In genomic region chr13:99031223-99032216, GRCm38 (mm10) we compare ENCODE assay signal across 18 mouse cellular contexts. TPM values are rescaled to one million over a fixed set of nuclear protein-coding genes. Genes with fewer than 3 reads are reported as not detected.
DNase-seq lines count a peak whose midpoint lies in the region; ATAC-seq lines count a peak whose summit lies in the region.
"Had no signal": no experiment of that assay in that cellular context is flagged by ENCODE, and none has a peak within 500 bp of the region (broad histone marks: within the 10 kb centered on the region; RNA-seq: fewer than 3 reads in every experiment).

No protein-coding gene starts in this region.

- no peak overlapping the region for H3K9ac ChIP-seq in hindbrain, embryonic 13.5 days
- H3K9ac ChIP-seq in hindbrain, embryonic 11.5 days (ENCODE audit: low read depth, low read length), result no peak overlapping the region
- H3K9ac ChIP-seq in embryonic facial prominence, embryonic 15.5 days, result no peak overlapping the region
- no peak overlapping the region for H3K9ac ChIP-seq in neural tube, embryonic 13.5 days
- no peak overlapping the region for H3K9ac ChIP-seq in intestine, embryonic 16.5 days (ENCODE audit: low read depth, low read length)

- H3K27me3 ChIP-seq in hindbrain, embryonic 13.5 days, result no peaks in the 10 kb centered on the region
- no peaks in the 10 kb centered on the region for H3K27me3 ChIP-seq in hindbrain, embryonic 11.5 days (ENCODE audit: control insufficient read depth, insufficient read depth, low read length)
- H3K27me3 ChIP-seq in embryonic facial prominence, embryonic 15.5 days, result no peaks in the 10 kb centered on the region
- H3K27me3 ChIP-seq in limb, embryonic 10.5 days (ENCODE audit: low read depth, poor library complexity, severe bottlenecking), result no peaks in the 10 kb centered on the region
- no peaks in the 10 kb centered on the region for H3K27me3 ChIP-seq in neural tube, embryonic 13.5 days
- no peaks in the 10 kb centered on the region for H3K27me3 ChIP-seq in intestine, embryonic 16.5 days (replicated peaks; ENCODE audit: control insufficient read depth, insufficient read depth, low read length)

- no peak for DNase-seq in hindbrain, embryonic 11.5 days (ENCODE audit: low spot score)
- DNase-seq in limb, embryonic 10.5 days (ENCODE audit: low spot score), result no peak
- no peak for DNase-seq in spleen, adult 12 weeks (ENCODE audit: low spot score)
- DNase-seq in cerebellum, adult 11-12 months, result no peak
- DNase-seq: B cell, adult 2 months; cerebellum, adult 9-10 months; heart, adult 18-20 months; heart, postnatal 10 days; kidney, postnatal 4 days had no signal

- H3K4me1 ChIP-seq in hindbrain, embryonic 13.5 days (replicated peaks), result peaks cover 40% of the 10 kb centered on the region
- peaks cover 6% of the 10 kb centered on the region; the same call in 1 of the 2 replicates for H3K4me1 ChIP-seq in hindbrain, embryonic 11.5 days (replicated peaks; ENCODE audit: control insufficient read depth, insufficient read depth, low read length)
- H3K4me1 ChIP-seq in embryonic facial prominence, embryonic 15.5 days, result peaks cover 56% of the 10 kb centered on the region
- H3K4me1 ChIP-seq in limb, embryonic 10.5 days, result peaks cover 40% of the 10 kb centered on the region
- peaks cover 40% of the 10 kb centered on the region for H3K4me1 ChIP-seq in neural tube, embryonic 13.5 days (replicated peaks)
- peaks cover 5% of the 10 kb centered on the region; the same call in 1 of the 2 replicates for H3K4me1 ChIP-seq in intestine, embryonic 16.5 days (ENCODE audit: control insufficient read depth, insufficient read depth, low read length)

- no peaks in the 10 kb centered on the region for H3K36me3 ChIP-seq in hindbrain, embryonic 13.5 days
- no peaks in the 10 kb centered on the region for H3K36me3 ChIP-seq in hindbrain, embryonic 11.5 days (ENCODE audit: control insufficient read depth, insufficient read depth, low read length)
- no peaks in the 10 kb centered on the region for H3K36me3 ChIP-seq in embryonic facial prominence, embryonic 15.5 days
- no peaks in the 10 kb centered on the region for H3K36me3 ChIP-seq in limb, embryonic 10.5 days
- no peaks in the 10 kb centered on the region for H3K36me3 ChIP-seq in neural tube, embryonic 13.5 days
- H3K36me3 ChIP-seq in intestine, embryonic 16.5 days (ENCODE audit: control insufficient read depth, insufficient read depth, low read length), result no peaks in the 10 kb centered on the region

- H3K27ac ChIP-seq in hindbrain, embryonic 13.5 days, result peak overlapping the region; percentile 81
- H3K27ac ChIP-seq in hindbrain, embryonic 11.5 days (ENCODE audit: low read depth, low read length), result no peak overlapping the region
- H3K27ac ChIP-seq in embryonic facial prominence, embryonic 15.5 days (replicated peaks), result peak overlapping the region; percentile 56
- H3K27ac ChIP-seq in limb, embryonic 10.5 days, result peak overlapping the region; percentile 30; the same call in 1 of the 2 replicates
- peak overlapping the region; percentile 88 for H3K27ac ChIP-seq in neural tube, embryonic 13.5 days (replicated peaks)
- H3K27ac ChIP-seq in intestine, embryonic 16.5 days (ENCODE audit: low read length), result no peak overlapping the region

- no peaks in the 10 kb centered on the region for H3K9me3 ChIP-seq in hindbrain, embryonic 13.5 days
- H3K9me3 ChIP-seq in hindbrain, embryonic 11.5 days (ENCODE audit: control insufficient read depth, low read length), result no peaks in the 10 kb centered on the region
- no peaks in the 10 kb centered on the region for H3K9me3 ChIP-seq in embryonic facial prominence, embryonic 15.5 days (replicated peaks)
- H3K9me3 ChIP-seq in limb, embryonic 10.5 days (replicated peaks), result no peaks in the 10 kb centered on the region
- no peaks in the 10 kb centered on the region for H3K9me3 ChIP-seq in neural tube, embryonic 13.5 days
- no peaks in the 10 kb centered on the region for H3K9me3 ChIP-seq in intestine, embryonic 16.5 days (ENCODE audit: control insufficient read depth, low read length)

- H3K4me3 ChIP-seq in hindbrain, embryonic 13.5 days, result no peak overlapping the region
- no peak overlapping the region for H3K4me3 ChIP-seq in hindbrain, embryonic 11.5 days (ENCODE audit: low read depth, low read length)
- H3K4me3 ChIP-seq in embryonic facial prominence, embryonic 15.5 days (replicated peaks), result no peak overlapping the region
- H3K4me3 ChIP-seq in limb, embryonic 10.5 days, result no peak overlapping the region
- no peak overlapping the region for H3K4me3 ChIP-seq in neural tube, embryonic 13.5 days
- H3K4me3 ChIP-seq in intestine, embryonic 16.5 days (ENCODE audit: low read length), result no peak overlapping the region

- WGBS in hindbrain, embryonic 13.5 days, result 38% methylated on average over 11 of the region's 11 CpGs
- WGBS in hindbrain, embryonic 11.5 days, result 63% methylated on average over 11 of the region's 11 CpGs
- WGBS in embryonic facial prominence, embryonic 15.5 days, result 44% methylated on average over 11 of the region's 11 CpGs
- 63% methylated on average over 11 of the region's 11 CpGs for WGBS in limb, embryonic 10.5 days
- WGBS in neural tube, embryonic 13.5 days, result 19% methylated on average over 11 of the region's 11 CpGs
- 65% methylated on average over 11 of the region's 11 CpGs for WGBS in intestine, embryonic 16.5 days

- peak; percentile 62 for ATAC-seq in hindbrain, embryonic 13.5 days (ENCODE audit: low FRiP score)
- ATAC-seq in hindbrain, embryonic 11.5 days (ENCODE audit: low FRiP score), result no peak
- ATAC-seq in embryonic facial prominence, embryonic 15.5 days (ENCODE audit: insufficient number of reproducible peaks, low FRiP score, low TSS enrichment, low read depth), result no peak
- peak; percentile 79 for ATAC-seq in neural tube, embryonic 13.5 days (ENCODE audit: low read depth)
- ATAC-seq in intestine, embryonic 16.5 days, result no peak
- ATAC-seq: intestine, postnatal 0 days; lung, postnatal 0 days had no signal

- peak overlapping the region; percentile 23 for H3K4me2 ChIP-seq in hindbrain, embryonic 13.5 days
- no peak overlapping the region for H3K4me2 ChIP-seq in hindbrain, embryonic 11.5 days (replicated peaks; ENCODE audit: low read depth, low read length)
- H3K4me2 ChIP-seq in embryonic facial prominence, embryonic 15.5 days (replicated peaks), result no peak overlapping the region
- peak overlapping the region; percentile 40 for H3K4me2 ChIP-seq in neural tube, embryonic 13.5 days
- H3K4me2 ChIP-seq in intestine, embryonic 16.5 days (ENCODE audit: low read depth, low read length), result no peak overlapping the region
- H3K4me2 ChIP-seq: liver, embryonic 11.5 days had no signal

RNA-seq across cellular contexts. Expression of gene 1700024P04Rik, which starts 47.2 kb away (rescaled TPM):
- polyA plus RNA-seq in hindbrain, embryonic 13.5 days (2015; fragmentation: Nextera tagmentation; extraction: Ambion mirVana), result not detected in 2 replicates
- not detected in 2 replicates for polyA plus RNA-seq in hindbrain, embryonic 11.5 days (2014; fragmentation: Nextera tagmentation; extraction: Ambion mirVana)
- polyA plus RNA-seq in embryonic facial prominence, embryonic 15.5 days (2015; fragmentation: Nextera tagmentation; extraction: Ambion mirVana), result not detected in 2 replicates
- not detected in 2 replicates for polyA plus RNA-seq in limb, embryonic 10.5 days (2016; fragmentation: Nextera tagmentation; extraction: Ambion mirVana)
- polyA plus RNA-seq in neural tube, embryonic 13.5 days (2015; fragmentation: Nextera tagmentation; extraction: Ambion mirVana), result not detected in 2 replicates
- polyA plus RNA-seq in intestine, embryonic 16.5 days (2015; fragmentation: Nextera tagmentation; extraction: Ambion mirVana), result not detected in 2 replicates
- polyA plus RNA-seq: embryonic facial prominence, embryonic 11.5 days; intestine, postnatal 0 days; liver, embryonic 11.5 days; lung, postnatal 0 days; stomach, embryonic 16.5 days had no signal

Comparison
In these comparisons a context has a peak if more than half of its experiments do, and no peak if none do; other contexts are left out.
1. ATAC-seq: peak in hindbrain, embryonic 13.5 days (single experiment) and neural tube, embryonic 13.5 days (single experiment); none in hindbrain, embryonic 11.5 days (single experiment), embryonic facial prominence, embryonic 15.5 days (single experiment) and intestine, embryonic 16.5 days (single experiment).
2. H3K27ac ChIP-seq: peak in hindbrain, embryonic 13.5 days (single experiment), embryonic facial prominence, embryonic 15.5 days (single experiment), limb, embryonic 10.5 days (single experiment) and neural tube, embryonic 13.5 days (single experiment); none in hindbrain, embryonic 11.5 days (single experiment) and intestine, embryonic 16.5 days (single experiment).
3. H3K4me2 ChIP-seq: peak in hindbrain, embryonic 13.5 days (single experiment) and neural tube, embryonic 13.5 days (single experiment); none in hindbrain, embryonic 11.5 days (single experiment), embryonic facial prominence, embryonic 15.5 days (single experiment) and intestine, embryonic 16.5 days (single experiment).